Mouse (Mus musculus) 3134 (cell line): ENCODE measurements around the gene Phf6.
A peak's percentile ranks its signal among the peaks of the same experiment; 100 is the strongest.
"Not testable (repeated sequence)": the region's sequence is repeated elsewhere in the genome, so short reads cannot be mapped to it uniquely, and the experiment has no call there.

ENCODE experiments used
- DNase-seq: peaks from one replicate; pipeline ENCODE4 v3.0.0-alpha.2; 2011; ENCODE audit warnings: low spot score; ENCODE audit not compliant: insufficient read length; ENCODE audit errors: extremely low read depth

Phf6 gene

GRCm38 (mm10) chrX:52972680-52973079 lies 60.6 kb downstream of the Phf6 start:
- DNase-seq: peak; percentile 6

- no peak for DNase-seq
Observed at GRCm38 (mm10) chrX:52978576-52978975, 66.5 kb downstream of the Phf6 start.

- no peak for DNase-seq
Observed at GRCm38 (mm10) chrX:52981378-52981777, 69.3 kb downstream of the Phf6 start.

- peak; percentile 90 for DNase-seq
Observed at GRCm38 (mm10) chrX:52987905-52988783, 76.1 kb downstream of the Phf6 start, which contains the start of gene Hprt. Gene Hprt, plus strand, starts transcription at chrX:52988137.

- not testable (repeated sequence) for DNase-seq
Observed at GRCm38 (mm10) chrX:52994726-52995125, 82.7 kb downstream of the Phf6 start.

- peak; percentile 25 for DNase-seq
Observed at GRCm38 (mm10) chrX:53004887-53005286, 92.8 kb downstream of the Phf6 start.

- peak; percentile 30 for DNase-seq
Observed at GRCm38 (mm10) chrX:53006062-53006461, 94.0 kb downstream of the Phf6 start.
